Mouse (Mus musculus): ENCODE results near the gene Raver1. TPM values are rescaled to one million over a fixed set of nuclear protein-coding genes. Genes with fewer than 3 reads are reported as not detected.
"Not testable (repeated sequence)": the region's sequence is repeated elsewhere in the genome, so short reads cannot be mapped to it uniquely, and the experiment has no call there.

The Raver1 gene
- polyA plus RNA-seq, 1 experiment from 2014 or later: 36.8 TPM

DNA sequence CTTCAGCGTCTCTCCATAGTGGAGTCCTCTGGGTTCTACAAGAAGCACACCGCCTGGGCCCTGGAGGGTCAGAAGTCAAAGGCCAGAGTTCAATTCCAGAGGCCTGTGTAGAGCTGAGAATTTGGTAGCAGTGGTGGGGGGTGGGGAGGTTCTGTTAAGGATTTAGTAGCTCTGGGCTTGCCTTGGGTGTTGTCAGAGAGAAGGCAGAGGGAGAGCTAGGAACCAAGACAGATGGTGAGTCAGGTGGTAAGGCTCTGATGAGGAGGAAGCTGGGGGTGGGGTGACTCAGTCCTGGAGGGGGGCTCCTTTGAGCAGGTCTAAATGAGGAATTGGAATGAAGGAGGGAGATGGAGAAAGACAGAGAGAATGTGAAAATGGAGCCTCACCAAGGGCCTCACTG, 28.9 kb downstream of the Raver1 start:
- no peak overlapping the region for H3K4me2 ChIP-seq (replicated peaks)
- H3K36me3 ChIP-seq: peaks cover 30% of the 10 kb centered on the region
- H3K9me3 ChIP-seq: no peaks in the 10 kb centered on the region
- no peak overlapping the region for H3K27ac ChIP-seq (replicated peaks)
- 100% methylated on average over 2 of the region's 2 CpGs for WGBS
- H3K9ac ChIP-seq (replicated peaks): no peak overlapping the region
- H3K4me1 ChIP-seq: no peaks in the 10 kb centered on the region
- H3K27me3 ChIP-seq: no peaks in the 10 kb centered on the region
- ATAC-seq (replicated peaks): no peak
- no peak overlapping the region for H3K4me3 ChIP-seq

DNA sequence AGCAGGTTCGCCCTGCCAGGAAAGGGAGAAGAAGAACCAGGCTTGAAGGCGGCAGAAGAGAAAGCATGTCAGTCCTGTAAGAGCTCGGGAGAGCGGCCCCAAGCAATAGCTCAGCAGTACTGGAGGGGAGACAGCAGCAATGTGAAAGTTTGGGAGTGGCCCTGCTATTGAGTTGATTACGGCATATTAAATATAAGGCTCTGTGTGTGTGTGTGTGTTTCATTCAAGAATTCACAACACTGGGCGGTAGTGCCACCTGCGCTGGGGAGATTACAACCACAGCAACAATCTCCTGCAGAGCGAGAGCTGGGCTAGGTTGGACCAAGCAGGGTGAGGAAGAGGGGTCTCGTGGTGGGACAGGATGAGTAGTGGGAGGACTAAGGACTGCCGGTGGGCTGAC, 40.2 kb downstream of the Raver1 start:
- Histone ChIP-seq H3K9me3 (no peaks in the 10 kb centered on the region), H3K27me3 (no peaks in the 10 kb centered on the region), H3K4me2 (replicated peaks) (no peak overlapping the region), H3K9ac (replicated peaks) (no peak overlapping the region), H3K36me3 (no peaks in the 10 kb centered on the region), H3K27ac (replicated peaks) (no peak overlapping the region), H3K4me3 (no peak overlapping the region), H3K4me1 (no peaks in the 10 kb centered on the region)
- ATAC-seq (replicated peaks): no peak
- 69% methylated on average over 10 of the region's 10 CpGs for WGBS

DNA sequence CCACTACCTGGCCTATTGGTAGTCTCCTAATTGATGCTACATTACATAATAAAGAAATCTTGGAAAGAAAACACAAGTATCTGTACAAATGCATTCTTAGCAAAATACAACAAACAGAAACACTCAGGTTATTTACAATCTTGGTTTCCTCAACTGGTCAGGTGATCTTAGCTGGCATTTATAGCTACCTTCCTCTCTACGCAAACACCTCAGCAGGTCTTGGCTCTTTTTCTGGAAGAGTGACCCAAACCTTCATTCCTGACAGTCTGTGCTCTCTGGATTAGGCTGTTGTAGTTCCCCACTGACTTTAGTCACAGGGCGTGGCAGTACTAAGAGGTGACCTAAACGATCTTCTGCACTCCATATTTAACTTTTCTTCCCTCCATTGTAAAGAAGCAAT, 46.6 kb downstream of the Raver1 start:
- 0 out of 2 replicates have a peak, but pooled peaks cover 4% of the 10 kb centered on the region for H3K27me3 ChIP-seq
- H3K9ac ChIP-seq (replicated peaks): no peak overlapping the region
- WGBS: 83% methylated on average over 3 of the region's 3 CpGs
- H3K27ac ChIP-seq (replicated peaks): no peak overlapping the region
- H3K4me2 ChIP-seq (replicated peaks): no peak overlapping the region
- no peak overlapping the region for H3K4me3 ChIP-seq
- H3K4me1 ChIP-seq: no peaks in the 10 kb centered on the region
- no peaks in the 10 kb centered on the region for H3K9me3 ChIP-seq
- ATAC-seq (replicated peaks): no peak
- no peaks in the 10 kb centered on the region for H3K36me3 ChIP-seq

DNA sequence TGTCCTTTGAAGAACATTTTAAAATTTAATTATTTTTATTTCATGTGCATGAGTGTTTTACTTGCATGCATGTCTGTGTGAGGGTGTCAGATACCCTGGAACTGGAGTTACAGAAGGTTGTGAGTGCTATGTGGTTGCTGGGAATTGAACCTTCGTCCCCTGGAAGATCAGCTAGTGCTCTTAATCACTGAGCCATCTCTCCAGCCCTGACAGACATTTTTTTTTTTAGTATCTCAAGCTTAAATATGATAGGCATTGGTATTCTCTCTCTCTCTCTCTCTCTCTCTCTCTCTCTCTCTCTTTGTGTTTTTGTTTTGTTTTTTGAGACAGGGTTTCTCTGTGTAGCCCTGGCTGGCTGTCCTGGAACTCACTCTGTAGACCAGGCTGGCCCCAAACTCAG, 47.0 kb downstream of the Raver1 start:
- H3K27me3 ChIP-seq; H3K27ac ChIP-seq (replicated peaks); H3K36me3 ChIP-seq; ATAC-seq (replicated peaks); H3K4me2 ChIP-seq (replicated peaks); H3K9ac ChIP-seq (replicated peaks); H3K4me3 ChIP-seq; H3K4me1 ChIP-seq; H3K9me3 ChIP-seq: not testable (repeated sequence)
- 62% methylated on average over 1 of the region's 1 CpGs for WGBS

DNA sequence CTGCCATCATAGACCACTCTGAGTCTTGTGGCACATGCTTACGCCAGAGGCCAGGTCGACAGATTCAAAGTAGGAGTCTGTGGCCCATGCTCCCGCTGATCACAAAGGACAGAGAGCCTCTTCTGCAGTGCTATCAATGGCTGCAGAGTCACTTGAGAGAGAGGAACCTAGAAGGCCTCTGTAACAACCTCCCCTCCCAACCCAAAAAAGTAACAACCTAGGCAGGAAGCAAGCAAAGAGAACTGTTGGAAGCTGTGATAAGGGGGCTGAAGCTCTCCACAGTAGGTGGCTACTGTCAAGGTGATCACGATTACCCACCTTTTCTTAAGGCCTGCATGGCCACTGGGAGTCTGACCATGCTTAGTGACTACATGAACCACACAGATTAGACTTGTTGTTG, 48.2 kb downstream of the Raver1 start:
- Histone ChIP-seq H3K36me3 (no peaks in the 10 kb centered on the region), H3K27me3 (peaks cover 17% of the 10 kb centered on the region), H3K4me2 (replicated peaks) (no peak overlapping the region), H3K4me1 (no peaks in the 10 kb centered on the region), H3K9ac (replicated peaks) (no peak overlapping the region), H3K27ac (replicated peaks) (no peak overlapping the region), H3K9me3 (no peaks in the 10 kb centered on the region), H3K4me3 (no peak overlapping the region)
- 88% methylated on average over 4 of the region's 4 CpGs for WGBS
- ATAC-seq (replicated peaks): no peak

DNA sequence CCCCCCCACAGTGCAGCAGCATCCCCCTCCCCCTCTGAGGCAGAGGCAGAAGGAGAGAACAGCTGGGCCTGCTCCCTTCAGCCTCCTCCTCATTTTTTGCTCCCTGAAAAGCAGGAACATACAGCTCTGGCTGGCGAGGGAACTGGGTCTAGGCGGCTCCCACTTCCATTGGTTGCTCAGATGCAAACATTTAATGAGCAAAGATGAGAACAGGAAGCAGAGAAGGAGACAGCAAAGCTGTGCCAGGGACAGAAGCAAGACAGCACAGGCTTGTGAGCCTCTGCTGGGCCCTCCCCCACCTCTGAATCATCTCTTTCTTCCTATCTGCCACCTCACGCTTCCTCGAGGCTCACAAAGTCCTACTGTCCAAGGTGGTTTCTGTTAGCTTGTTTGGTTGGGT, 50.5 kb downstream of the Raver1 start:
- Histone ChIP-seq H3K27ac (replicated peaks) (no peak overlapping the region), H3K4me3 (no peak overlapping the region), H3K4me2 (replicated peaks) (no peak overlapping the region), H3K36me3 (no peaks in the 10 kb centered on the region), H3K9ac (replicated peaks) (no peak overlapping the region), H3K4me1 (peaks cover 16% of the 10 kb centered on the region), H3K9me3 (no peaks in the 10 kb centered on the region), H3K27me3 (peaks cover 39% of the 10 kb centered on the region)
- no peak for ATAC-seq (replicated peaks)
- WGBS: 44% methylated on average over 4 of the region's 4 CpGs

DNA sequence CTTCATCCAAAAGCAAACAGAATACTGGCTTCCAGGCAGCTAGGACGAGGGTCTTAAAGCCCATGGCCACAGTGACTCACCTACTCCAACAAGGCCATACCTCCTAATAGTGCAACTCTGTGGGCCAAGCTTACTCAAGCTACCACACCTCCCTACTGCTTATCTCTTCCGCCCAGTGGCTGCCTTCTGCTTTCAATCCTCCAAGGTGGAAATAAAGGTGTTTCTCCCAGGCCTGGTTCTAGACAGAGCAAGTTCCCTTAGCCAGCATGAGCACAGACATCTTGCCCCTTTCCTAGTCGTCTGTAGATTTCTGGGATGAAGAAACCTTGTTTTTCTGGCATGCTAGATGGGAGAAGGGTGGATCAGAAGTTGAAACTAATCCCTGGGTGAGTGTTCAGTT, 52.0 kb downstream of the Raver1 start:
- ATAC-seq (replicated peaks): no peak
- H3K27ac ChIP-seq (replicated peaks): no peak overlapping the region
- no peaks in the 10 kb centered on the region for H3K36me3 ChIP-seq
- no peak overlapping the region for H3K4me3 ChIP-seq
- H3K9ac ChIP-seq (replicated peaks): no peak overlapping the region
- no peak overlapping the region for H3K4me2 ChIP-seq (replicated peaks)
- peaks cover 55% of the 10 kb centered on the region for H3K27me3 ChIP-seq
- WGBS: 70% methylated on average over 3 of the region's 3 CpGs
- peaks cover 26% of the 10 kb centered on the region for H3K4me1 ChIP-seq
- H3K9me3 ChIP-seq: no peaks in the 10 kb centered on the region

DNA sequence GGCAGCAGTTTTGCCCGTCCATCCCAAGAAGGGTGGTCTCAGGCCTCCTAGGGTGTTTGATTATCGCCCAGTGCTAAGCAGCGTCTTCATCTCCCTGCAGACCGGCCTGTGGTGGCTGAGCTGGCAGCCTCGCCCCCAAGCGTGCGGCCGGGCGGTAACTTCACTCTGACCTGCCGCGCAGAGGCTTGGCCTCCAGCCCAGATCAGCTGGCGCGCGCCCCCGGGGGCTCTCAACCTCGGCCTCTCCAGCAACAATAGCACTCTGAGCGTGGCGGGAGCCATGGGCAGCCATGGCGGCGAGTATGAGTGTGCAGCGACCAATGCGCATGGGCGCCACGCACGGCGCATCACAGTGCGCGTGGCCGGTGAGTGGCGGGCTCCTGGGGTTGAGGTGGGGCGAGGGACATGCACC, 54.3 kb downstream of the Raver1 start:
- under 1% methylated on average over 31 of the region's 31 CpGs for WGBS
- H3K27ac ChIP-seq (replicated peaks): no peak overlapping the region
- peak overlapping the region; percentile 65 for H3K4me2 ChIP-seq (replicated peaks)
- peaks cover 39% of the 10 kb centered on the region for H3K4me1 ChIP-seq
- H3K36me3 ChIP-seq: no peaks in the 10 kb centered on the region
- H3K9me3 ChIP-seq: no peaks in the 10 kb centered on the region
- H3K9ac ChIP-seq (replicated peaks): peak overlapping the region; percentile 64
- peak overlapping the region; percentile 50 for H3K4me3 ChIP-seq
- peaks cover 76% of the 10 kb centered on the region for H3K27me3 ChIP-seq
- ATAC-seq (replicated peaks): peak; percentile 72

DNA sequence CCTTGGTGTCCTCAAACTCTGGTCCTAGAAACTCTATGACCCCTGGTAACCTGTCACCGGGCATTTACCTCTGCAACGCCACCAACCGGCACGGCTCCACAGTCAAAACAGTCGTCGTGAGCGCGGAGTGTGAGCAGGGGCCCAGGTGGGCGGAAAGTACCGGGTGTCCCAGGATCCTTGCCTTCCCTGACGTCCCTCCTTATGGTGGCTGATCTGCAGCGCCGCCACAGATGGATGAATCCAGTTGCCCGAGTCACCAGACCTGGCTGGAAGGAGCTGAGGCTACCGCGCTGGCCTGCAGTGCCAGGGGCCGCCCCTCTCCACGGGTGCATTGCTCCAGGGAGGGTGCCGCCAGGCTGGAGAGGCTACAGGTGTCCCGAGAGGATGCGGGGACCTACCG, 55.1 kb downstream of the Raver1 start:
- Histone ChIP-seq H3K27ac (replicated peaks) (no peak overlapping the region), H3K4me2 (replicated peaks) (peak overlapping the region; percentile 65), H3K4me3 (peak overlapping the region; percentile 50), H3K9me3 (no peaks in the 10 kb centered on the region), H3K9ac (replicated peaks) (no peak overlapping the region), H3K36me3 (no peaks in the 10 kb centered on the region), H3K27me3 (peaks cover 85% of the 10 kb centered on the region), H3K4me1 (peaks cover 47% of the 10 kb centered on the region)
- ATAC-seq (replicated peaks): no peak
- WGBS: 2% methylated on average over 22 of the region's 22 CpGs

DNA sequence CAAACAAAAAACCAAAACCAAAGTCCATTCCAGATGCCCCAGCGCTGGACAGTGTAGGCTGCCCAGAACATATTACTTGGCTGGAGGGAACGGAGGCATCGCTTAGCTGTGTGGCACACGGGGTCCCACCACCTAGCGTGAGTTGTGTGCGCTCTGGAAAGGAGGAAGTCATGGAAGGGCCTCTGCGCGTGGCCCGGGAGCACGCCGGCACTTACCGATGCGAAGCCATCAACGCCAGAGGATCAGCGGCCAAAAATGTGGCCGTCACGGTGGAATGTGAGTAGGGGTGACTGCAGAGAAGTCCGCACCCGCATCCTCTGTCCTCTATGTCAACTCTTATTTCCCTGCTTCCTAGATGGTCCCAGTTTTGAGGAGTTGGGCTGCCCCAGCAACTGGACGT, 55.6 kb downstream of the Raver1 start:
- H3K27ac ChIP-seq (replicated peaks): no peak overlapping the region
- H3K9ac ChIP-seq (replicated peaks): no peak overlapping the region
- peaks cover 86% of the 10 kb centered on the region for H3K27me3 ChIP-seq
- H3K4me3 ChIP-seq: peak overlapping the region; percentile 50; the same call in 1 of the 2 replicates
- no peaks in the 10 kb centered on the region for H3K36me3 ChIP-seq
- H3K9me3 ChIP-seq: no peaks in the 10 kb centered on the region
- no peak for ATAC-seq (replicated peaks)
- peaks cover 52% of the 10 kb centered on the region for H3K4me1 ChIP-seq
- WGBS: 7% methylated on average over 20 of the region's 20 CpGs
- peak overlapping the region; percentile 65; the same call in 1 of the 2 replicates for H3K4me2 ChIP-seq (replicated peaks)

DNA sequence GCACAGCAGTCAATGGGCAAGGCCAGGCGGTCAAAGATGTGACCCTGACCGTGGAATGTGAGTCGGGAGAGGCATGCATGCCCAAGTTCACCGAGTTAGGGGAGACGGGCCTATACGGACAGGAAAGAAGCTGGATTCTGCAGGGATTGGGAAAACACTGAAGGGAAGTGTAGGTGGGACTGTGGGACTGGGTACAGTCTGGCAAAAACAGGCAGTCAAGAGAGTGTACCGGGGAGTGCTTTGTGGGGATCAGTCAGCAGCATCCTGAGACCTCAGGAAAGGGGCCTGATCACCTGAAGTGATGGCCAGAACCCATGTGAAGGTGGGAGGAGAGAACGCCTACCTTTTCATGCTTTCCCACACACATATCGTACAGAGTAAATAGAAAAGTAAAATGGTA, 56.2 kb downstream of the Raver1 start:
- Histone ChIP-seq H3K9ac (replicated peaks) (no peak overlapping the region), H3K4me2 (replicated peaks) (no peak overlapping the region), H3K9me3 (no peaks in the 10 kb centered on the region), H3K4me1 (peaks cover 58% of the 10 kb centered on the region), H3K36me3 (no peaks in the 10 kb centered on the region), H3K4me3 (peak overlapping the region; percentile 5), H3K27me3 (peaks cover 88% of the 10 kb centered on the region), H3K27ac (replicated peaks) (no peak overlapping the region)
- 15% methylated on average over 9 of the region's 9 CpGs for WGBS
- no peak for ATAC-seq (replicated peaks)

DNA sequence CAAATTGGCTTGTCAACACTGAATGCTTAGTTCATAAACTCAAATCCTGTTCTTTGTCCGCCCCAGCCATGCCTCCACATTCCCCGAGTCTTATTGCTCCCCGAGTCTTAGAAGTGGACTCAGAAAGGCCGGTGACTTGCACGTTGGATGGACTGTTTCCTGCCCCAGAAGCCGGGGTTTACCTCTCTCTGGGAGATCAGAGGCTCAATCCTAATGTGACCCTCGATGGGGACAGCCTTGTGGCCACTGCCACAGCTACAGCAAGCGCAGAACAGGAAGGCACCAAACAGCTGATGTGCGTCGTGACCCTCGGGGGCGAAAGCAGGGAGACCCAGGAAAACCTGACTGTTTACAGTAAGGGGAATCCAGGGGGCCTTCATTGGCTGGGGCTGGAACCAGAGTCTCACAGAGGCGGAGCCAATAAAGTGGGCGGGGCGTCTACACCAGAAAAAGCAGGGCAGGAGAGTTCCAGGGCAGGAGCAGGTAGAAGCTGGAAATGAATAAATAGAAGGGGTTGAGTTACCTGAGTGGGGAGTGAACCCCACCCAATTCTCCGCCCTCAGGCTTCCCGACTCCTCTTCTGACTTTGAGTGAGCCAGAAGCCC, 57.2 kb downstream of the Raver1 start:
- H3K36me3 ChIP-seq: no peaks in the 10 kb centered on the region
- WGBS: 2% methylated on average over 17 of the region's 17 CpGs
- no peaks in the 10 kb centered on the region for H3K9me3 ChIP-seq
- peaks cover 66% of the 10 kb centered on the region for H3K4me1 ChIP-seq
- H3K27me3 ChIP-seq: peaks cover 90% of the 10 kb centered on the region
- no peak overlapping the region for H3K4me2 ChIP-seq (replicated peaks)
- no peak overlapping the region for H3K4me3 ChIP-seq
- H3K27ac ChIP-seq (replicated peaks): no peak overlapping the region
- no peak for ATAC-seq (replicated peaks)
- H3K9ac ChIP-seq (replicated peaks): no peak overlapping the region

DNA sequence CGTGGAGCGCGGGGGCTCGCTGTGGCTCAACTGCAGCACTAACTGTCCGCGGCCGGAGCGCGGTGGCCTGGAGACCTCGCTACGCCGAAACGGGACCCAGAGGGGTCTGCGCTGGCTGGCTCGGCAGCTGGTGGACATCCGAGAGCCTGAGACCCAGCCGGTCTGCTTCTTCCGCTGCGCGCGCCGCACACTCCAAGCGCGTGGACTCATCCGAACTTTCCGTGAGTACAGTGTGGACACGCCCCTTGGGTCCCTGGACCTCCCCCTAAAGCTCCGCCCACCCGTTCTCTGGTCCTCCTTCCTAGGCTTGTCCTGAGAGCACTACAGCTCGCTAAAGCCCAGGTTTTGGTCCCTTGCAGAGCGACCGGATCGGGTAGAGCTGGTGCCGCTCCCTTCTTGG, 58.7 kb downstream of the Raver1 start:
- Histone ChIP-seq H3K4me2 (replicated peaks) (peak overlapping the region; percentile 96), H3K4me3 (peak overlapping the region; percentile 53), H3K9me3 (no peaks in the 10 kb centered on the region), H3K27ac (replicated peaks) (no peak overlapping the region), H3K27me3 (peaks cover 92% of the 10 kb centered on the region), H3K9ac (replicated peaks) (no peak overlapping the region; the same call in 1 of the 2 replicates), H3K36me3 (no peaks in the 10 kb centered on the region), H3K4me1 (peaks cover 73% of the 10 kb centered on the region)
- ATAC-seq (replicated peaks): 0 out of 2 replicates have a peak, but pooled peaks have one; percentile 6
- 1% methylated on average over 34 of the region's 34 CpGs for WGBS

Measured in forebrain, embryonic 15.5 days (tissue).